Mouse (Mus musculus): ENCODE data around the gene Baz2b. TPM values are rescaled to one million over a fixed set of nuclear protein-coding genes. Genes with fewer than 3 reads are reported as not detected.
A peak's percentile ranks its signal among the peaks of the same experiment; 100 is the strongest.
"Not testable (repeated sequence)": the region's sequence is repeated elsewhere in the genome, so short reads cannot be mapped to it uniquely, and the experiment has no call there.

The Baz2b gene
- total RNA-seq, 1 experiment from 2014 or later: 143 TPM

DNA sequence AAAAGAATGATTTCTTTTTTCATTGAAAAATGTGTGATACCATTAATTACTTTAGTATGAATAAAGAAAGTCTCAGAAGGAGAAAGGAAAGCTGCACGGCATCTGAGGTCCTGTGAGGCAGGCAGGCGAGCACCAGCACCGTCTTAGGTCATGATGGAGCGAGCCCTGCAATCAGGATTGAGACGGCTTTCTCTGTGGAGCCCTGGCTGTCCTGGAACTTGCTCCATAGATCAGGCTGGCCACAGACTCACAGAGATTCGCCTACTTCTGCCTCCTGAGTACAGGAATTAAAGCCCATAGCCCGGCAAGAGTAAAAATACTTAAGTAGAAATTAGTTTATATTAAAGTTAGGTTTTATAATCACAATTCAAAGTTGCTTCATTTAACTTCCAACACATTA lies 305.6 kb downstream of the Baz2b start:
- ATAC-seq (replicated peaks; ENCODE audit: low read depth, poor library complexity, severe bottlenecking): no peak

DNA sequence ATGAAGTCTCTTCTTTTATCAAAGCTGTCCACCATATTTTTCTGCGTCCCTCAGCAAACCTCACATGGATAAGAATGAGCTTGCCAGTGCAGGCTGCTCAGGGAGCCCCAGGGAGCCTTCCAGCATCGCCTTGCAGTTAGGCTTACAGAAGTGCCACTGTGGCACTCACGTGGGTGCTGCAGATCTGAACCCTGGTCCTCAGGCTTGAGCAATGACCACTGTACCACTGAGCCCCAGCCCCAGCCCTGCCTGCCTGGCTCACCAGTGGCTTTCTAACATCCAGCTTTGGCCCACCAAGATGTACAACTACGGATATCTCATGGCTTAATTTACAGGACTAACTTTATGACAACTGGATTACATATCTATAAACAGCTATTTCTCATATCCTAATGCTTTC lies 311.0 kb downstream of the Baz2b start:
- no peak for ATAC-seq (replicated peaks; ENCODE audit: low read depth, poor library complexity, severe bottlenecking)

- no peak for ATAC-seq (replicated peaks; ENCODE audit: low read depth, poor library complexity, severe bottlenecking)
Observed at GRCm38 (mm10) chr2:59898105-59898504, 311.5 kb downstream of the Baz2b start.

- no peak for ATAC-seq (replicated peaks; ENCODE audit: low read depth, poor library complexity, severe bottlenecking)
Observed at GRCm38 (mm10) chr2:59896837-59897236, 312.8 kb downstream of the Baz2b start.

GRCm38 (mm10) chr2:59896400-59896799 lies 313.2 kb downstream of the Baz2b start:
- ATAC-seq (replicated peaks; ENCODE audit: low read depth, poor library complexity, severe bottlenecking): no peak

DNA sequence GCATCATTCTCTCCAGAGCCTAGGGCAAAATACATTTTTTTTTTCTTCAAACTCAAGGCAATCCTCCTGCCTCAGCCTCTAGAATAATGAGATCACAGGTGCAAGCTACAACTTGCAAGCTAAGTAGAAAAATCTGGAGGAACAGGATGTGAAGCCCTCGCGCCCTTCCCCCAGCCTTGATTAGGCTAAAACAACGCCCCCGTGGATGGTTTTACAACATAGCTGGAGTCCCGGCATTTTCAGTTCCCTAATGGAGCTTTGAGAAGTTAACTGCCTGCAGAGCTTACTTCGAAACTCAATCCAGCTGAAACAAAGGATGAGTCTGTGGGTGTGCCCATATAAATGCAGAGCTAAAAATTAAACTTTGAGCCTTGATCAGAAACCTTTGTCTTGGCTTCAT lies 319.9 kb downstream of the Baz2b start:
- 0 out of 2 replicates have a peak, but pooled peaks have one; percentile 22 for ATAC-seq (replicated peaks; ENCODE audit: low read depth, poor library complexity, severe bottlenecking)

- peak; percentile 10; the same call in 1 of the 2 replicates for ATAC-seq (replicated peaks; ENCODE audit: low read depth, poor library complexity, severe bottlenecking)
Observed at GRCm38 (mm10) chr2:59882742-59883281, 326.8 kb downstream of the Baz2b start.

- ATAC-seq (replicated peaks; ENCODE audit: low read depth, poor library complexity, severe bottlenecking): peak; percentile 82
Observed at GRCm38 (mm10) chr2:59881831-59882741, 327.6 kb downstream of the Baz2b start, which contains the start of gene Wdsub1. Wdsub1 (minus strand) TSS chr2:59882591.

GRCm38 (mm10) chr2:59881404-59881803 lies 328.2 kb downstream of the Baz2b start:
- ATAC-seq (replicated peaks; ENCODE audit: low read depth, poor library complexity, severe bottlenecking): peak; percentile 47

DNA sequence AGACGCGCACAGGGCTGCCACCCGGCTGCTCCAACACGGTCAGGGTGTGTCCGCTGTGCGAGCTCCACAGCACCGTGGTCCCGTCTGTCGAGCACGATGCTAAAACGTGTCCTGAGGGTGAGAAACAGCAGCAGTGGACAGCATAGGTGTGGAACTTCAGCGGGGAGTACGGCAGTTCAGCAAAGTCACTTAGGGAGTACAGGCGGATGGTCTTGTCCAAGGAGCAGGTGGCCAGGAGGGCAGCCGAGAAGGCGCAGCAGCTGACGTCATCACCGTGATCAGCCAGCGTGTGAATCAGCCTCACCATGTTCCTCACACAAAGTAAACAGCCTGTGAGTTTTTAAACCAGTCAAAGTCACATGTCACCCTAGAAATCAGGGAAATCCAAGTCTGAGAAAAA lies 331.4 kb downstream of the Baz2b start:
- ATAC-seq (replicated peaks; ENCODE audit: low read depth, poor library complexity, severe bottlenecking): no peak

- no peak; the same call in 1 of the 2 replicates for ATAC-seq (replicated peaks; ENCODE audit: low read depth, poor library complexity, severe bottlenecking)
Observed at GRCm38 (mm10) chr2:59877335-59877734, 332.3 kb downstream of the Baz2b start.

GRCm38 (mm10) chr2:59876482-59876881 lies 333.2 kb downstream of the Baz2b start:
- no peak for ATAC-seq (replicated peaks; ENCODE audit: low read depth, poor library complexity, severe bottlenecking)

GRCm38 (mm10) chr2:59870526-59870925 lies 339.1 kb downstream of the Baz2b start:
- ATAC-seq (replicated peaks; ENCODE audit: low read depth, poor library complexity, severe bottlenecking): no peak

DNA sequence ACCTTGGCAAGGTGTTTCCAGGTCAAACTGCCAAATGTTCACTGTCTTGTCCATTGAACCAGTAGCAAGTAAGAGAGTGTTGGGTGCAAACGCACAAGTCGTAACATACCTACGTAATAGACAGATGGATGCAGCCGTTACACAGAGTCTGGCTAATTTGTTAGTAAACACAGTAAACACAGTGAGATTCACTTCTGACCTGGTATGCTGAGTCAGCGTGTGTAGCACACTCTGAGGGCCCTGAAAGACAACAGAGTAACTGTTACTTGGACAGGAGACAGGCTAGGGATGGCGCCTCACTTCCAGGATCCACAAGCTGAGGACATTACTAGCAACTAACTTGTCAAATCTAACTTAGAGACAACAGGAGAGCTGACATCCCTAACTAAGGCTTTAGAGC lies 347.0 kb downstream of the Baz2b start:
- ATAC-seq (replicated peaks; ENCODE audit: low read depth, poor library complexity, severe bottlenecking): no peak

DNA sequence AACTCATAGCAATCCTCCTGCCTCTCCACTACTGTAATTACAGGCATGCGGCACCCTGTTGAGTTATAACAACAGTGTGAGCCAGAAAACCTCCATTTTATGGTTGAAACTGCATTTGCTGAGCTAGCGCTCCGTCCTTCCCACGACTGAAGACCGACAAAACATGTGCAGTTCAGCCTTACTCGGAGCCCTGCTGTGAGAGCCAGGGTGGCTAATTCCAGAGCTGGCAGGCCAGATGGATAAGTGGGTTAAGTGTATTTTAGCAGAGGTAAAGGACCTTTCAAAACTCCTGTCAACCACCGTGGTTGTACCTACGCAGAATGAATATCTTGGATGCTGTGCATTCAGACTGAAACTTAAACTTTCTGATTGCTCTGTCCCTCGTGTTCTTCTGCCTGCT lies 355.3 kb downstream of the Baz2b start:
- ATAC-seq (replicated peaks; ENCODE audit: low read depth, poor library complexity, severe bottlenecking): no peak

- ATAC-seq (replicated peaks; ENCODE audit: low read depth, poor library complexity, severe bottlenecking): no peak
Observed at GRCm38 (mm10) chr2:59853543-59853942, 356.1 kb downstream of the Baz2b start.

DNA sequence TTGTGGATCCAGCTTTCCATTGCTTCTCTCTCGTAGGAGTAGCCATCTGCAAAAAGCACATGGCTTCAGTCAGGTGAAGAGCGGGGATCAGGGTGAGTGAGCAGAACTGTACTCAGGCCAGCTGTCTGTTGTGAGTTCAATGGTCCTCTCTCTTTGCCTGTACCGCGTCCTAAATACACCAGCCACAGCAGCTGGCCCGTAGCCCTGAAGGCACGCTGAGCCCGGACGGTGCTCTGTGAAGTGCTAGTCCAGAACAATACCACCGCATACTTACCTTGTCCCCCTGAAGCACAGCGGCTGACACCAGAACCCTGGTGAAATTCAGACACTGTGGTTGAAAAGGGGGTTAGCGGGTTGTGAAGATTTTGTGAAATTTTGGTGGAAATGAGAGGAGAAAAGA lies 356.7 kb downstream of the Baz2b start:
- ATAC-seq (replicated peaks; ENCODE audit: low read depth, poor library complexity, severe bottlenecking): no peak

- not testable (repeated sequence) for ATAC-seq (replicated peaks; ENCODE audit: low read depth, poor library complexity, severe bottlenecking)
Observed at GRCm38 (mm10) chr2:59851885-59852284, 357.8 kb downstream of the Baz2b start.
